Mouse (Mus musculus) layer of hippocampus, adult 8-10 months (tissue): Measurements from ENCODE around the gene Ssbp4. TPM values are rescaled to one million over a fixed set of nuclear protein-coding genes. Genes with fewer than 3 reads are reported as not detected.

Experiments
- DNase-seq, 2 experiments: peaks; one replicate each; pipeline ENCODE4 v3.0.0; 2022; ENCODE audit warnings: low spot score in 2 of 2
- total RNA-seq, 4 experiments: library from RNA; stranded (reverse); gene quantifications; 2 replicates each; pipeline ENCODE4 v1.2.4; 2022

Ssbp4 gene
- total RNA-seq, 4 experiments from 2014 or later: 196 to 262 (median 224) TPM

- DNase-seq: no peak
Measured at GRCm38 (mm10) chr8:70607898-70608748, 549 bp downstream of the Ssbp4 start.

- DNase-seq: no peak
Measured at GRCm38 (mm10) chr8:70607603-70607897, 1.1 kb downstream of the Ssbp4 start.

GRCm38 (mm10) chr8:70606780-70607602 lies 1.7 kb downstream of the Ssbp4 start:
- DNase-seq: no peak

- no peak for DNase-seq
Measured at GRCm38 (mm10) chr8:70605871-70606779, 2.5 kb downstream of the Ssbp4 start.

- no peak for DNase-seq
Measured at GRCm38 (mm10) chr8:70604558-70604957, 4.1 kb downstream of the Ssbp4 start.

- DNase-seq: no peak
Measured at GRCm38 (mm10) chr8:70602139-70602811, 6.4 kb downstream of the Ssbp4 start.

- DNase-seq: peak; percentile 80 to 81
Measured at GRCm38 (mm10) chr8:70601271-70601649, 7.4 kb downstream of the Ssbp4 start.

- no peak for DNase-seq
Measured at GRCm38 (mm10) chr8:70600473-70601270, 8.0 kb downstream of the Ssbp4 start.

- no peak for DNase-seq
Measured at GRCm38 (mm10) chr8:70599507-70600290, 9.0 kb downstream of the Ssbp4 start.

GRCm38 (mm10) chr8:70598722-70599121 lies 9.9 kb downstream of the Ssbp4 start:
- DNase-seq: no peak

- DNase-seq: peak; percentile 77 to 85
Measured at GRCm38 (mm10) chr8:70598283-70598682, 10.4 kb downstream of the Ssbp4 start.

GRCm38 (mm10) chr8:70597417-70598272 lies 11.0 kb downstream of the Ssbp4 start:
- DNase-seq: no peak

GRCm38 (mm10) chr8:70596775-70597416 lies 11.8 kb downstream of the Ssbp4 start:
- DNase-seq: no peak

GRCm38 (mm10) chr8:70596216-70596615 lies 12.5 kb downstream of the Ssbp4 start:
- no peak for DNase-seq

GRCm38 (mm10) chr8:70595811-70596210 lies 12.9 kb downstream of the Ssbp4 start:
- DNase-seq: no peak

GRCm38 (mm10) chr8:70594621-70595564 lies 13.8 kb downstream of the Ssbp4 start:
- no peak for DNase-seq
